Mouse (Mus musculus) midbrain, postnatal 0 days (tissue): ENCODE results near the gene Mvp. TPM values are rescaled to one million over a fixed set of nuclear protein-coding genes. Genes with fewer than 3 reads are reported as not detected.

Experiments
- ATAC-seq: fragments of 200-750 bp; cut with Nextera tagmentation; 2 replicates; pipeline ENCODE4 v1.8.0; 2017; ENCODE audit warnings: moderate number of reproducible peaks, mild to moderate bottlenecking, moderate TSS enrichment, moderate library complexity; ENCODE audit not compliant: low FRiP score
- DNase-seq: peaks from one replicate; pipeline ENCODE4 v3.0.0-alpha.2; 2015; ENCODE audit warnings: low spot score
- H3K27ac ChIP-seq: fragments of 300-500 bp; sonication (generic); 2 replicates; pipeline ENCODE4 v1.5.1; 2014; ENCODE audit warnings: low read depth, mild to moderate bottlenecking, low read length, mixed read lengths
- H3K27me3 ChIP-seq: fragments of 300-500 bp; sonication (generic); 2 replicates; pipeline ENCODE4 v1.6.1; 2014; ENCODE audit warnings: low read length, control low read depth, mixed read lengths; ENCODE audit not compliant: insufficient read depth
- H3K36me3 ChIP-seq: fragments of 300-500 bp; sonication (generic); 2 replicates; pipeline ENCODE4 v1.6.1; 2014; ENCODE audit warnings: low read length, control low read depth, mixed read lengths; ENCODE audit not compliant: insufficient read depth
- H3K4me1 ChIP-seq: fragments of 300-500 bp; sonication (generic); 2 replicates; pipeline ENCODE4 v1.6.1; 2014; ENCODE audit warnings: mild to moderate bottlenecking, control low read depth, antibody characterized with exemption, low read length, mixed read lengths; ENCODE audit not compliant: insufficient read depth
- H3K4me2 ChIP-seq: fragments of 300-500 bp; sonication (generic); 2 replicates; pipeline ENCODE4 v1.6.1; 2014; ENCODE audit warnings: low read depth, mild to moderate bottlenecking, low read length, mixed read lengths; ENCODE audit not compliant: poor library complexity, severe bottlenecking
- H3K4me3 ChIP-seq: fragments of 300-500 bp; sonication (generic); 2 replicates; pipeline ENCODE4 v1.5.1; 2014; ENCODE audit warnings: low read depth, mild to moderate bottlenecking, low read length, moderate library complexity
- H3K9ac ChIP-seq: fragments of 300-500 bp; sonication (generic); replicated peaks from 2 replicates; pipeline ENCODE4 v1.6.1; 2014; ENCODE audit warnings: mild to moderate bottlenecking, low read length, moderate library complexity, mixed read lengths; ENCODE audit not compliant: poor library complexity, severe bottlenecking
- H3K9me3 ChIP-seq: fragments of 300-500 bp; sonication (generic); 2 replicates; pipeline ENCODE4 v1.6.1; 2016; ENCODE audit warnings: low read length, control low read depth
- CTCF ChIP-seq: IDR thresholded peaks from 2 replicates; pipeline ENCODE4 v1.5.1; 2016; ENCODE audit warnings: antibody characterized with exemption, mild to moderate bottlenecking
- WGBS: fragments of 180-500 bp; shearing (Covaris S2); extraction: QIAGEN DNeasy Blood & Tissue Kit; methylation state at CpG from one replicate; pipeline ENCODE4 v1.1.7; 2014; 5-methylcytosine and 5-hydroxymethylcytosine counted together
- polyA plus RNA-seq: library from polyadenylated mRNA; unstranded; fragments of >200 nt; fragmentation: Nextera tagmentation; extraction: Ambion mirVana; gene quantifications from 2 replicates; pipeline ENCODE4 v1.2.1, GENCODE M21; 2015
- total RNA-seq: library from RNA; depleted of rRNA; stranded (reverse); fragments of >200 nt; gene quantifications from 2 replicates; pipeline ENCODE4 v1.2.3, GENCODE M21; 2014

The Mvp gene
- total and polyA plus RNA-seq, 2 experiments from 2014 or later, result 4.2 to 4.4 TPM

DNA sequence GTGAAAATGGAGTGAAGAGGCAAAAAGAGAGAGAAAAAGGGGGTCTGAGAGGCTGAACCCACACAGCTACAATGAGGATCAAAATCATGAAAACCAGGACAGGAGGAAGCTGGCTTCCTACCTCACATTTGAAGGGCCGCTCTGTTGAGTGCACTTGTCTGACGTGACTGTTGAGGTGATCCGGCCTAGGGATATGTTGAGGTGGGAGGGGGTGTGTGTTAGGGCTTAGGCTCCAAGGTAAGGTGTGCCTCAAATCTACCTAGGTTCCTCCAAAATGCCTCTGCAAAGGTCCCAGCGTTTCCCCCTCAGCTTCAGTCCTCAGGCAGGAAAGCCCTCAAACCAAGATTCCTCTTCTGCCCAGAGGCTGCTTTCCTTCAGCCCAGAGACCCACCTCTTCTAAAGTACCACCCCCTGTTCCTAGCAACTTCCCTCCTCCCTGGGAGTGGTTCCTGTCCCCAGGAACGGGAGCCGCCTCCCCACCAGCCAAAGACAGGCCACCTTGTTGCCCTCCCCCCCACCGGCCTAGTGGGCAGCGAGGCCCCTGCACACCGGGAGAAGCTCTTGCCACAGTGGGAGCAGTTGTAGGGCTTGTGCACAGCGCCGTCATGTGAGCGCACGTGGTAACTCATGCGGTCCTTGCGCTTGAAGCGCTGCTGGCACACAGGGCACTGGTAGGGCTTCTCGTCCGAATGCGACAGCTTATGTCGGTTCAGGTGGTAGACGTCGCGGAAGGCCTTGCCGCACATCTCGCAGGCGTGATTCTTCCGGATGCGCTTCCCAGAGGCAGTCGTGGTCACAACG is 10.5 kb upstream of the Mvp start:
- peak overlapping the region; percentile 76 for H3K4me2 ChIP-seq
- peak; percentile 59; the same call in 1 of the 2 replicates for ATAC-seq
- peak; percentile 72 for TF ChIP-seq CTCF
- DNase-seq, result peak; percentile 91
- no peaks in the 10 kb centered on the region for H3K27me3 ChIP-seq
- H3K36me3 ChIP-seq, result peaks cover 15% of the 10 kb centered on the region
- peaks cover 27% of the 10 kb centered on the region for H3K4me1 ChIP-seq
- WGBS, result 1% methylated on average over 29 of the region's 30 CpGs
- peak overlapping the region; percentile 90 for H3K4me3 ChIP-seq
- H3K9ac ChIP-seq, result peak overlapping the region; percentile 96
- H3K27ac ChIP-seq, result peak overlapping the region; percentile 99
- H3K9me3 ChIP-seq, result no peaks in the 10 kb centered on the region

DNA sequence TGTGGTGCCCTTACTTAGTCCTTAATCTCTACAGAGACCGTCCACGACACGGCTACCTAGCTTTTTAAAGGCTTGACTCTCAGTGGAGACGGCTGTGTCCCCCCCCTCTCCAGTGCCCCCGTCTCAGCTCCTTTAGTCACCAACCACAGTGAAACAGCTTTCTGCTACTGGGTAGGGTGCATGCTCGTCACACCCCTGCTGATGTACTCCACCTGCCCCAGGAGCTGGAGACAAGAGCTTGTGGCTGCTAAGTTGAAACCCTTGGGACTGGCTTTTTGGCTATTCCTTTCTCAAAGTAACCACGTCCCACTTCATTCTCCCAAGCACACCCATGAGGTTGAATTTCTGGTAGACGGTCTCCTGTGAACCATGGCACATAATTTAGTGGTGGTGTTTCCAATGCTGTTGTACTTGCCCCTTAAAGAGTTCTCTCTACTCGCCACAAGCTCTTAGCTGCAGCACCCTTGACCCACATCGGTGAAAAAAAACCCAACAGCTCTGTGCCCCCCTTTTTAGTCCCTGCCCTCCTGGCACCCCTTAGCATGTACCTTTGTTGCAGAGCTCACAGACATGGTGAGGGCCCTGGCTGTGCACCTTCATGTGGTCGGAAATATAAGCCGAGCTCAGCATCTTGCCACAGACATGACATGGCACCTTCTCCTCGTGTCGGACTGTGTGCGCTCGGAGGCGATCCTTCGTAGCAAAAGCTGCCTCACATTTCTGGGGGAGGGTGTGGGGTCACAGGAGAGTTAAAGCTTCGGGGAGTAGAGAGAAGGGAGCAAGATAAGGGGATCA is 9.7 kb upstream of the Mvp start:
- WGBS, result 19% methylated on average over 19 of the region's 19 CpGs
- Histone ChIP-seq H3K4me1 (peaks cover 36% of the 10 kb centered on the region), H3K9ac (peak overlapping the region; percentile 96), H3K9me3 (no peaks in the 10 kb centered on the region), H3K4me2 (peak overlapping the region; percentile 76), H3K27ac (peak overlapping the region; percentile 99), H3K4me3 (peak overlapping the region; percentile 90), H3K27me3 (no peaks in the 10 kb centered on the region), H3K36me3 (peaks cover 15% of the 10 kb centered on the region)
- ATAC-seq (no peak), DNase-seq (no peak)
- no peak for TF ChIP-seq CTCF

DNA sequence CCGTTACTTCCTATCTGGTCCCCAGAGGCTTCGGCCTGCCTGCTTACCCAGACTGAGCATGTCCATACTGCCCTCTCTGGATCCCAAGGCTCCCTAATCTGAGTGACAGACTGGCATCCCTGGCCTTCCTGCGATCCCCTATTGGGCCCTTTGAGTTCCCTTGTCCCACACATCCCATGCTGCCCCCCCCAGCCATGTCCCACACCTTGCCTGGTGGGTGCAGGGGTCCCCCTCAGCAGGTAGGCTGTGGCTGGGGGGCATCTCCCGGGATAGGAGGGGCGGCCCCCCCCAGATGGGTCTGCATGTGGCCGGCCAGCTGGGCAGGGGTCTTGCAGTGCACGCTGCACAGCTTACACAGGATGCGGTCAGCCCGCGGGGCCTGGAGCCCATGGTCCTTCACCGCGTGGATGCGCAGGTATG is 8.9 kb upstream of the Mvp start:
- no peak for TF ChIP-seq CTCF
- Histone ChIP-seq H3K9me3 (no peaks in the 10 kb centered on the region), H3K4me1 (peaks cover 42% of the 10 kb centered on the region), H3K36me3 (peaks cover 15% of the 10 kb centered on the region), H3K4me3 (peak overlapping the region; percentile 90), H3K27ac (peak overlapping the region; percentile 9; the same call in 1 of the 2 replicates), H3K4me2 (peak overlapping the region; percentile 76), H3K27me3 (no peaks in the 10 kb centered on the region), H3K9ac (peak overlapping the region; percentile 96)
- ATAC-seq (no peak), DNase-seq (no peak)
- WGBS, result 69% methylated on average over 13 of the region's 13 CpGs

DNA sequence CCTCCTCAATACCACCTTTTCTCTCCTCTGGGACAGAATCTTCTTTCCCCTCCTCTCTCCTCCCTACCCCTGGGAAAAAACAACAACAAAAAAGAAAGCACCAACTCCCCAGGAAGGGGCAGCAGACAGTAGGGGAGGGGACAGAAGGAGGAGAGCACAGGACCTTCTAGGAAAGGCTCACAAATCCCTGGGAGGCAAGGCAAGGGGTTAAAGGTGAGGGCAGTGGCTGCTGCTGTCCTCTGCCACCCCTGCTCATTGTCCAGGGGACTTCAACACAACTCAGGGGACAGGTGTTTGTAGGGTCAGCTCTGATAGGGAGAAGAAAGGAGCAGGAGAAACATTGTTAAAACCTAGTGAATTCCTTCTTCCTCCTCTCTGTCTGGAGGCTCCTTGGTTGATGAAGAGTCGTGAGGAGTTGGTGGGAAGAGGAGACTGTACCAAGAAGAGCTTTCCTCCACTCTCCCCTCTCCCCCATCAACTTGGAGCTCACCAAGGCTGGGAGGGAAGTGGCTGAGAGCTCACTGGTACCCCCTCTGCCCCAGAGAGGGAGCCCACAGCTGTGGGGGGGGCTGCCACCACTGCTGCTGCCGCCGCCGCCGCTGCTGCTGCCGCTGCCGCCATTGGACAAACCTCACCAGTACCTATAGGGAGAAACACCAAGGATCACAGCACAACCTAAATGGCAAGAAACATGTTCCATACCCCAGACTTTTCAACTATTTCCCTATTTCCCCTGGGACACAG is 8.3 kb upstream of the Mvp start:
- Histone ChIP-seq H3K9me3 (no peaks in the 10 kb centered on the region), H3K36me3 (peaks cover 15% of the 10 kb centered on the region), H3K27me3 (no peaks in the 10 kb centered on the region), H3K27ac (peak overlapping the region; percentile 82; the same call in 1 of the 2 replicates), H3K4me3 (peak overlapping the region; percentile 90), H3K4me1 (peaks cover 42% of the 10 kb centered on the region), H3K4me2 (peak overlapping the region; percentile 76), H3K9ac (peak overlapping the region; percentile 96)
- TF ChIP-seq CTCF, result no peak
- 81% methylated on average over 7 of the region's 7 CpGs for WGBS
- DNase-seq (no peak), ATAC-seq (no peak)

DNA sequence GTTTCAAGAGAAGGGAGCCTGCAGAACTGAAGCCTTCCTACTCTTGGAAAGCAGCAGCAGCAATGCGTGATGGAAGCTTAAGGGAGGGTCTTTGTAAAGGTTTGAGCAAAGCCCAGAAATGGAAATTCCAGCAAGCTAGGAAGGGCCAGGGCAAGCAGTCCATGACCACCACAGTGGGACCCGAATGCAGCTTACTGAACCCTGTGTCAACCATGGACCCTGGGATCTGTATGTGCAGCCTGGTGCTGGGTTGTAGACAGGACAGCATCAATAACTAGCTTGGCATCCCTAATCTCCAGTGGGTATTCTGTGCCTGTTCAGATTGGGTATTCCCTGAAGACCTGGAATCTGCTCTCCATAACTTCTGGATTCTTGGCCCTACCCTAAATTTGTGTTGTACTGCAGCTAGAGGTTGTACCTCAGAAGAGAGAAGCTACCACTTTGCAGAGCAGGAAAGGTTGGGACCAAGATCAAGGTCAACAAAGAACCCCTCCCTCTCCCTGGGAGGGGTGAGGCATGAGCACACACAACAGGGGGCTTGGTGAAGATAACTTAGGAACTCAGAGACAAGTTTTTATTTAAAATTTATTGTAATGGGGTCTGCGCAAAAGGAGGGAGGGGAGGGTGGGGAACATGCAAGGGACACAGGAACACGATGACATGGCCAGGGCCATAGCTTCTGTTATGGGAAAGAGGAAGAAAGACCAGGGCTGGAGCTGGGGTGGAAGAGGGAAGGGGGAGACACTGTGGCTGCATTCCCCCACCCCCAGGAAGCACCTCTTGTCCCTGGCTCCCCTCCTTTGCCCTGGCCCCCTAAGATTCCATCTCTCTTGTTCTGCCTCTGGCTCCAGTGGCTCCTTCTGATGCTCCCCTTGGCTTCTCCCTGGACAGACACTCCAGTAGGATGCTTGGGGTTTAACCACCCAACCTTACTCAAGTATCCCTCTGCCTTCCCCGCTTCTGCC is 7.4 kb upstream of the Mvp start:
- peak overlapping the region; percentile 63 for H3K4me3 ChIP-seq
- TF ChIP-seq CTCF, result no peak
- no peaks in the 10 kb centered on the region for H3K9me3 ChIP-seq
- no peaks in the 10 kb centered on the region for H3K27me3 ChIP-seq
- H3K4me2 ChIP-seq, result peak overlapping the region; percentile 71
- peak overlapping the region; percentile 79; the same call in 1 of the 2 replicates for H3K9ac ChIP-seq
- peak overlapping the region; percentile 82 for H3K27ac ChIP-seq
- WGBS, result 37% methylated on average over 5 of the region's 5 CpGs
- no peak for ATAC-seq
- peaks cover 42% of the 10 kb centered on the region for H3K4me1 ChIP-seq
- peaks cover 15% of the 10 kb centered on the region for H3K36me3 ChIP-seq
- peak; percentile 37 for DNase-seq
